Mouse (Mus musculus) CH12F3 (cell line): ENCODE measurements around the gene Rnase1.
"Not testable (repeated sequence)": the region's sequence is repeated elsewhere in the genome, so short reads cannot be mapped to it uniquely, and the experiment has no call there.

ENCODE experiments used
- in situ Hi-C: fragments of 300-500 bp; cut with MboI; formaldehyde crosslinking; loops from 2 replicates; pipeline ENCODE4 v1.14.3; 2020; ENCODE audit warnings: low sequenced_read_pairs

The Rnase1 gene

DNA sequence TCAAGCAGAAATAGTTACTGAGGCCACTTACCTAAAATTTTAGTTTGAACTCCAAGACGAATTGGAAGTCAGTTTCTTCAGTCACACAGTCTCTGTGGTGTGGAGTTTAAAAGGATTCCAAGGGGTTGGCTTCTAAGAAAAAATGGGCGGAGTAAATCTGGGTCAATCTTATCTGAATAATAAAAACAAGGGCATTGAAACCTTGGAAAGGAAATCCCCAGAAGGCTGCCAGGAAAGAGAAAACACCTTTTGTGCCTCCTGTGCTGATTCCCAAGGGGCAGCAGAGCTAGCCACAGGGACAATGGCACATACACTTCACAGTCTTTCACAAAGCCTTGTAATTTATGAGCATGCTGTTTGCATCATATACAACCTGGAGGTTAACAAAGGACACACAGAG lies at the start of gene Rnase1:
Rnase1 (minus strand) TSS at position 101 of the 400 bp plus-strand sequence.
- in situ Hi-C loops = no loop called here

DNA sequence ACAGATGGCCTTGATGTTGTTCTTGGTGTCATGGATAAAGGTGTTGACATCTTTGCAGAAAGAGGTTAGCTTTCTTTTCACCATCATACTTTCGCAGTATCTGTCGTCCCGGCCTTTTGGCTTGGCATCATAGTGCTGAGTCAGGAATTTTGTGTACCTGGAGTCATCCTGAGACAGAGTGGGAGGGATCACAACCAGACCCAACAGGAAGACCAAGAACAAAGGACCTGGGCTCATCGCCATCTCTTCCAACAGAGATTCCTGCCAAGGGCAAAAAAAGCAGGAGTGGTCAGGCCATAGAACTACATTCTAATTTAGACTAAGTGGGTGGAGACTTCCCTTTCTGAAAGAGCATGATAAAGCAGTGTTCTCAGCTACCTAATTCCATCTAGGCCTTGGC lies 49.1 kb upstream of the Rnase1 start:
- in situ Hi-C loops = no loop called here

DNA sequence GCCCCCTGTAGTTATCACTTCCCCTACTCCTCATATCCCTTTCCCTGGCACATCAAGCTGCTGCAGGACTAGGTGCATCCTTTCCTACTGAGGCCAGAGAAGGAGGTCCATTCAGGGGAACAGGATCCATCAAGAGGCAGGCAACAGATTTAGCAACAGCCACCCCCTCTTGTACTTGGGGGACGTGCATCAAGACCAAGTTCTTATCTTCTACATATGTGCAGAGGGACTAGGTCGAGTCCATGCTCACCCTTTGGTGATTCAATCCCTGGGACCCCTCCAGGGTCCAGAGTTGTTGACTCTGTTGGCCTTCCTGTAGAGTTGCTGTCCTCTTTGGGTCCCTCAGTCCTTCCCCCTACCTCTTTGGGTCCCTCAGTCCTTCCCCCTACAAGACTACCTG lies 34.5 kb upstream of the Rnase1 start:
- in situ Hi-C loops = not testable (repeated sequence)

DNA sequence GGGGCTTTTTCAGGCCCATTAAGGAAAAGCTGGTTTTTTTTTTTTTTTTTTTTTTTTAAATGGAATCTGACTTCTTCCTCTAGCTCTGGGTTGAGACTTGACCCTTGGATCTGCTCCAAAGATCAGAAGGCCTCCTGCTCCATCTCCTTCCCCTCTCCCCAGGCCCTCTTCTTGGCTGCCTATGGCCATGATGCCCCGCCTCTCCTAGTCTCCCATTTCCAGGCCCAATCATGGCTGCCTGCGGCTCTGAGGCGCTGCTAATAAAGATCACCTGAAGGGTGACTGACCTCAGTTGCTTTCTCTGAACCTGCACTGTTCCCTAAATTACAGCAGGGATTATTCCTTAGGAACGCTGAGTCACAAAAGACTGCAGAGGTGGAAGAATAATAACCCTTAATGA lies 27.3 kb upstream of the Rnase1 start:
- in situ Hi-C loops = loop anchor here (10.0 kb wide), 1 partner anchor 91 kb away; no protein-coding TSS in a partner anchor

DNA sequence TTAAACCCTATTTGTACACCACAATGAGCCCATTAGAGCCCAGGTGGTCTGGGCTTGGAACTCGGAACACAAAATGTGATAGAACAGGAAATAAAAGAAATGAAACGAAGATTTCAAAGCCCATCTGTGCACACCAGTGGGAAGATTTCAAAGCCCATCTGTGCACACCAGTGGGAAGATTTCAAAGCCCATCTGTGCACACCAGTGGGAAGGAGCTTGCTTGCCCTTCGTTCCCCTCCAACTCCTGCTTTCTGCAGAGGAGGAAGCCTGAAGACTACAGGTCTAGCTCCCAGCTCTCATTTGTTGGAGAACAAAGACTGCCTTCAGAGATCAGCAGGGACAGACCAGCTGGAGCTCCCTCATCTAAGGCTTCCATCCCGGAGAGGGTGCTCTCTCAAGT lies 26.4 kb upstream of the Rnase1 start:
- in situ Hi-C loops = loop anchor here (10.0 kb wide), 1 partner anchor 92 kb away; no protein-coding TSS in a partner anchor

DNA sequence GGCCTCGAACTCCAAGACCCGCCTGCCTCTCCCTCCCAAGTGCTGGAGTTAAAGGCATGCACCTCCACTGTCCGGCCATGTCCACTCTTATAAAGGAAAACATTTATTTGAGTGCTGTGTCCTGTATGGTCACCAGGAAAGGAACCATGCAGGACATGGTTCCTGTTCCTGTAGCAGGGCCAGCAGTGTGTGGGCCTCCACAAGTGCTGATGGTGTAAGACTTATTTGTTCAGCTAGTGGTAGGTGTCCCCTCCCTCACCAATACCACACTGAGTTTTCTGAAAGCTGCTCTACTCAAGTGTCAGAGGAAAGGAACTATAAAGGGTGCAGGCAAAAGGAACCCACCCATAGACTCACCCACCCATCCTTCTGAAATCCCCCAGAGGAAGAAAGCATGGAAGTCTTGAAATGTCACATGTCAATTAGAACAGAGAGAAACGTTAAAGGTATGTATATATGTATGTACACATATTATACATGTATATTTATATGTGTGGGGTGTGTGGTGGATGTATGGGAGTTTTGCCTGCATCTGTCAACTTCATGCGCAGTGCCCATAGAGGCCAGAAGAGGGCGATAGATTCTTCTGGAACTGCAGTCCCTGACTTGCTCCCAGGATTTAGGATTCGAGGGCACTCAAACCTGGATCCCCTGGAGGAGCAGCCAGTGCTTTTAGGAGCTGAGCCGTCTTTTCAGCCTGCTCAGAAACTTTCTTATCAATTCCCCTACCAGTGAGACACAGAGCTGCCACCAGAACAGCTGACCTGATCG lies 25.7 kb upstream of the Rnase1 start:
- in situ Hi-C loops = loop anchor here (10.0 kb wide), 1 partner anchor 93 kb away; no protein-coding TSS in a partner anchor

DNA sequence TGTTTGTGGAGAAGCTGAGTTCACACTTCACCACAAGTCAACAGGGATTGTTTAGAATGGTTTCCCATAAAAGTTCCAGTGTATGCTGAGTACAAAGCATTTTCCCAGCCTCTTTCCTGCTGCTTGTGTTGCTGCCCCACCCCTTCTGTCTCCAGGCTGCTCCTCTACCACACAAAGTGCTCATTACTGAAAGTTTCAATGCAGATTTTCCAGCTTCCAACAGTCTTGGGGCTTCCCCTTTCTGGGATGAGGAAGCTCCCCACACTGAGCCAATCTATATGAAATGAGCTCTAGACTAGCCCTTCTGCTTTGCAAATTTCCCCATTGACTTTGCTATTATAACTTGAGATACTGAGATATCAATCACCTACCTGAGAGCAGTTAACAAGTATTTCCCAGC lies 19.5 kb upstream of the Rnase1 start:
- in situ Hi-C loops = no loop called here

DNA sequence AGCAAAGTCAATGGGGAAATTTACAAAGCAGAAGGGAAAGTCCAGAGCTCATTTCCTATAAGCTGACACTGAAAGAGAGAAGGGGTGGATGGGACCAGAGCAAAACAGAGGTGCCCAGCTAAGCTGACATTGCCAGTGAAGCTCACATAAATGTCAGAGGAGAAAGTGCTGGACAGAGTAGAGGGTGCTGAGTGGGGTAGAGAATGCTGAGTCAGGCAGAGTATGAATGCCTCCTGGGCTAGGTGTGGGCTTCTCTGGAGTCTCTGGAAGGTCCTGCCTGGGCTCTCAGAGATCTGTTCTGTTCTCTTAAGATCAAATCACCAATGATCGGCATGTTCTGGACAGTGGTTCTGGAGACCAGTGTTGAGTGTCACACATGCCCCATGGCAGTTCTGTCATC lies 18.9 kb upstream of the Rnase1 start:
- in situ Hi-C loops = no loop called here

DNA sequence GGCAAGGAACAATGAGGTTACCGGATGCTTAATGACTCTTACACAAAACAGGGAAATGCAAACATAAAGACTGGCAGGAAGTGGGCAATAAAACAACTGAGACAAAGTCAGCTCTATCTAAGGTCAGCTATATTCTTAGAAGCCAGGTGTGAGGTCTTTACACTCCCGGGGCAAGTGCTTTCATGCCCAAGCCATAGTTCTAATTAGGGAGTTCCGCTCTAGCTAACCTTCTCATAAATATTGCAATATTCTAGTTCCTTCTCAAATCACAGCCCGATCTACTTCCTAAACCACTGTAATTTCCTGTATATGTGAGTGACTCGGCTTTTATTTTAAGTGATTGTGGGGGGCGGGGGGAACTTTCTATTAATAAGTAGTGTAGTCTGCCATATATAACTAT lies 16.7 kb upstream of the Rnase1 start:
- in situ Hi-C loops = not testable (repeated sequence)

DNA sequence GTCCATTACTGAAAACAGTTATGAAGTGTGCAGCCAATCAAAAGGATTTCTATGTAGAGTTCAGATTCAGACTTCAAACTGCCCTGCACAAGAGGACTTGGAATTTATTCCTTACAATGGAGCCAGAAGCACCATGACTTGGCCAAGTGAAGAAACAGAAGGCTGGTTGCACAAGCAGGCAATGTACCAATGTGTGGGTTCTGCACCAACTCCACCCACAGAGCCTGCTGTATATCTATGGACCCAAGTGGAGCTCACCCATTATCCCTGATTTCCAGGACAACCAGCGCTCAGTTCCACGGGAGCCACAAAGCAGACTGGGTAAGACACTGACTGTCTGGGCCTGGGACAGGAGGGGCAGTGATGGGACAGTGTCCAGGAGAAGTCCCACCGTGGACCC lies 15.4 kb upstream of the Rnase1 start, which contains the start of gene Rnase2b:
Rnase2b (plus strand) TSS at position 285 of the 400 bp plus-strand sequence.
- in situ Hi-C loops = not testable (repeated sequence)

DNA sequence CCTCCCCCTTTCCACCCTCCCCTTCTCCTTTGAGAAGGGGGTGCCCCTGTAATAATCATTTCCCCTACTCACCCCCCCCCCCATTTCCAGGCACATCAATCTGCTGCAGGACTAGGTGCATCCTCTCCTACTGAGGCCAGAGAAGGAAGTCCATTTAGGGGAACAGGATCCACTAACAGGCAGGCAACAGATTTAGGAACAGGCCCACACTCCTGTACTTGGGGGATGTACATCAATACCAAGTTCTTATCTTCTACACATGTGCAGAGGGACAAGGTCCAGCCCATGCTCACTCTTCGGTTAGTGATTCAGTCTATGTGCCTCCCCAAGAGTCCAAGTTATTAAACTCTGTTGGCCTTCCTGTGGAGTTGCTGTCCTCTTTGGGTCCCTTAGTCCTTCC lies 10.5 kb upstream of the Rnase1 start:
- in situ Hi-C loops = no loop called here

DNA sequence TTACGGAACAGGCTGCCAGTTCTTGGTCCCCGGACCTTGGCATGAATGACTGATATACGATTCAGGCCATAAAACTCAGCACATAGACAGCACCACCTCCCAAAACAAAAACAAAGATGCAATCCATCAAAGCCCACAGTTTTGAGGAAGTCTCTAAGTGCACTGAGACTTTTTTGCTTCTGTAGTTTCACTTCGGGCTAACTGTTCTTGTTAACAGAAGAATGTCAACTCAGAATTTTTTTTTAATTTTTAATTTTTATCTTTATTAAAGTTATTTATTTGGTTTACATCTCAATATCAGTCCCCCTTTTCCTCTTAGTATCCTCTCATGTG lies 10.1 kb upstream of the Rnase1 start:
- in situ Hi-C loops = no loop called here

DNA sequence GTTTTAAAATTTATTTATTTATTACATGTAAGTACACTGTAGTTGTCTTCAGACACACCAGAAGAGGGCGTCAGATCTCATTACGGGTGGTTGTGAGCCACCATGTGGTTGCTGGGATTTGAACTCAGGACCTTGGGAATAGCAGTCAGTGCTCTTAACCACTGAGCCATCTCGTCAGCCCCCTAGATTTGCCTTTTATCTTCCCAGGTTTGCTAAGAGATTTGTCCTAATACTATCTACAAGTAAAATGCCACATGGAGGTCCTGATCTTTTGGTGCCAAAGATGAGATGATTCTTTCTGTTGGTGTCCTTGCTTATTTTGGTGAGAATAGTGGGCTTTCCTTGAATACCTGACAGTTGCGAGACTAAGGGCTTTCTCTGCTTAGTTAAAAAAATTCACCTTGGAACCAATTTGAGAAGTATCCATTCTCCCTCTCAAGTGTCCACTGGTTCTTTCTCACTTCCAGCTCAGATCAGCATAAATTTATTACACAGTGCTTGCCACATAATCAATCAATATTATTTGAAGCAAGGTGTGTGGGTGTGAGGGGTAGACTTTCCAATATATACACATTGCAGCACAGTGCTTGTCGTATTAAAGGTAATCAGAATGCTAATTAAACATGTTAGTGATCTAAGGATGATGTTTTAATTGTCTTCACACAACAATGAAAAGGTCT lies 9.6 kb upstream of the Rnase1 start:
- in situ Hi-C loops = no loop called here

DNA sequence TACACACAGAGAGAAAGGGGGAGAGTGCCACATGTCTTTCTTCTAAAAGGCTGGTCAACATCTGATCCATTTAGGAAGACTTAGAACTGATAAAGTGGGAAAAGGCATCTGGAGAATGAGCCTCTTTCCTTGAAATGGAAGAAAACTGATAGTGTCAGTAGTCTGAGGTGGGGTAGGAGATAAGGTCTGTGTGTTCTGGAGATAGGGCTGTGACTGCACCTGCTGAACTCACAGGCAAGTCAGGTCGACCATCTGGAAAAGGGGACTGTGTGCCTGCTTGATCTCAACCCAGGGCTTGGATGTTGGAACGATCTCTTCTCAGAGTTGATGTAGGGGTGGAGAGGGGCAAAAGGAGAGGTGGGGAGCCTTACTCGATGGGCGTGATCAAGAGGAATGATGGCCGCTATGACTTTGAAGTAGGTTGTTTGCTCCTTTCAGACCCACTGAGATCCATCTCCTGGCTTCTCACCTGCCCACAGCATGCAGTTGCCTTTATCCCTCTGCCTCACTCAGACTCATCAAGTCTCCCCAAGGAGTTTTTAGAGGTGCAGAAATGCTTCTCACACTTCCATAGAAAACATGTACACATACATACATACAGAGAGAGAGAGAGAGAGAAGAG lies 5.8 kb upstream of the Rnase1 start:
- in situ Hi-C loops = no loop called here

DNA sequence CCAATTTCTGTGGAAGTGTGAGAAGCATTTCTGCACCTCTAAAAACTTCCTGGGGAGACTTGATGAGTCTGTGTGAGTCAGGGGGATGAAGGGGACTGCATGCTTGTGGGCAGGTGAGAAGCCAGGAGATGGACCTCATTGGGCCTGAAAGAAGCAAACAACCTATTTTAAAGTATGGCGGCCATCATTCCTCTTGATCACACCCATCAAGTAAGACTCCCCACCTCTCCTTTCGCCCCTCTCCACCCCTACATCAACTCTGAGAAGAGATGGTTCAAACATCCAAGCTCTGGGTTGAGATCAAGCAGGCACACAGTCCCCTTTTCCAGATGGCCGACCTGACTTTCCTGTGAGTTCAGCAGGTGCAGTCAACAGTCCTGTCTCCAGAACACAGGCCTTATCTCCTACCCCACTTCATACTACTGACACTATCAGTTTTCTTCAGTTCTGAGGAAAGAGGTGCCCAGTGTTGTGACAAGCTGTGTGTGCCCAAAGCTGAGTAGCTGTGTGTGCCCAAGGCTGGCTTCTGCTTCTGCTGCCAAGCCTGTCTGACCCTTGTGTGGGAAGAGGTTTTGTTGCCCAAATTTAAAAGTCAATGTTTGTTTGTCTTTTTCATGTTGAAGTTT lies 3.7 kb upstream of the Rnase1 start:
- in situ Hi-C loops = no loop called here

DNA sequence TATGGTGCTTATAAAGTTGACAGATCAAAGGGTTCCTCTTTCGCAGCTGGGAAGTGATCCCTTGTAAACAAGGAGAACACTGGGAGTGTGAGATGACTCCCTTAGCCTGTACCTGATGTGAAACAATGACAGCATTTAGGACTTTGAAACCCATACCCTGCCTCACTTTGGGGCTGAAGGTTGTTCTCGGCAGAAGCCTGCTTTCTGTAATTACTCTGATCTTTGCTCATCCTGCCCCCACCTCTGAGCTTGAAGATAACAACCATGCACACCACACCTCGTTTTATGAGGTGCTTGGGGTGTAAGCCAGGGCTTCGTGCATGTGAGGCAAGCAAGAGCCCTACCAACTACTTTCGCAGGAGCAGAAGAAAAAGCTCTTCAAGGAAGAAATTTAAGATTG lies 2.6 kb upstream of the Rnase1 start:
- in situ Hi-C loops = no loop called here

DNA sequence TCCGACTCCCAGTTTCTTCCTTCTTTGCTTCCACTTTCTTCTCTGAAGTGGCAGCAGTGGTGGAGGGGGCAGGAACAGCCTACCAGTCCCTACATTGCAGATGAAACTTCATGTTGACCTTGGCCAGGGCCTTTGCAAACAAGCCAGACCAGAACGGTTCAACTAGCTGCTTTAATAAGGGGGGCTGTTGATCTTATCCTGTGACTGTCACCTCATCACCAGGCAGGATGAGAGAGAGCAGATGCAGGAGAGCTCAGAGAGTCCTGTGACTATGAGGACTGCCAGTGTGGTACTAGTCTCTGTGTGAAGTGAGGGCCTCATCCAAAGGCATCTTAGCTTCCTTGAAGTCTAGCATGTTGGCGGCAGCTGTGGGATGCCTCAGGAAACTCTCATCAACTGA lies 1.4 kb upstream of the Rnase1 start:
- in situ Hi-C loops = no loop called here

DNA sequence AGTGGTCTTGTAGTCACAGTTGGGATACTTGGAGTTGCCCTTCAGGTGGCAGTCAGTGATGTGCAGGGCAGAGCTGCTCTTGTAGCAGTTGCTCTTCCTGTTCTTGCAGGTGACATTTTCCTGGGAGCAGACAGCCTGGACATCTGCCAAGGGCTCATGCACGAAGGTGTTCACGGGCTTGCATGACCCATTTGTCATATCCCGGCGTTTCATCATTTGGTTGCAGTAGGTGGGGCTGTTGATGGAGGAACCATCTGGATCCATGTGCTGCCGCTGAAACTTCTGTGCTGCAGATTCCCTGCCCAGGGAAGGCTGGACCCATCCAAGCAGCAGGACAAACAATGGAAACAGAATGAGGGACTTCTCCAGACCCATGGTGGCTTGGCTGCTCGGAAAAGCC lies 1.1 kb downstream of the Rnase1 start:
- in situ Hi-C loops = no loop called here

DNA sequence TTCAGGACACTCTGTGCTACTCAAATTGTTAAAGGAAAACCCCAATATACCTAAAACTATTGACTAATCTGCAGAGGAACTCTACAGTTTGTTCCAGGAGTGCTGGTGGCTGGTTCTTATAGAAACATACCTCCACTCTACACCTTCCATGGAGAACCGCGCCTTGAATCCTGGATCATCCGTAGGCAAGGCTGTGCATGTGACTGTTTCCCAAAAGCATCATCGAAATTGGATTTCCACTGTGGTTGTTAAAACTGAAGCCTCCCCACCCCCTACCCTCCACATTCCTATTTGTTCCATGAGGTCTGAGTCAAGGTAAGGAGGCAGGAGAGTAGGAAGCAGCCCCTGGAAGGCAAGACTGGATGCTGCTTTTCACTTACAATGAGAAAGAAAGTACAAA lies 2.1 kb downstream of the Rnase1 start:
- in situ Hi-C loops = no loop called here

DNA sequence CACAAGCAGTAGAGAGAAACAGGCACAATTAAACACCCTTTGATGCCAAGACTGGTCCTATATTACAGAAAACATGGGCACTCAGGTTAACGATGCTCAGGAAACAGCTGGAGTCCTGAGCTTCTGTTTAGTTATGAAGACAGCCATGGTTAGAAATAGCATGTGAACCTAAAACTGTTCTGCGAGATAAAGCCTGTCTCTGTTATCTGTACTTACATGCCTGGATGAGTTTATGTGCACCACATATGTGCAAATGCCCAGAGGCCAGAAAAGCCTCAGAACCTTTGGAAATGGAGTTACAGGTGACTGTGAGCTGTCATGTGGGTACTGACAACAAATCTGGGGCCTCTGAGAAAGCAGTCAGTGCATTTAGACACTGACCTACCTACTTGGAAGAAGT lies 2.6 kb downstream of the Rnase1 start:
- in situ Hi-C loops = no loop called here

DNA sequence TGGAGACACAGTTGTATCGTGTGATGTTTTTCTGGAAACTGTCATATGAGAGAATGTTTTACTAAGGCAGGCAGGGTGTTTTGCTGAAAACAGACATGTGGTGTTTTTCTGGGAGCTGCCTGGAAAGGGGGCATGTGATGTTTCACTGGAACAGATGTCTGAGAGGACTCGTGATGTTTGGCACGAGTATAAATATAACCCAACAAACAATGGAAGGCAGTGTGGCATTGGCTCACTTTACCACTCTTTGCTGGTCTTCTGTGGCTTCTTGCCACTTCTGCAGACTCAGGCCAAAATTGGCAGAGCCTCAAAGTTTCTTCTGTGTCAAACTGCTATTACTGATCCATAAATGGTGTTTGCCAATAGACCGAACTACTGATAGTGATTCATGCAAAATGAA lies 3.3 kb downstream of the Rnase1 start:
- in situ Hi-C loops = no loop called here

DNA sequence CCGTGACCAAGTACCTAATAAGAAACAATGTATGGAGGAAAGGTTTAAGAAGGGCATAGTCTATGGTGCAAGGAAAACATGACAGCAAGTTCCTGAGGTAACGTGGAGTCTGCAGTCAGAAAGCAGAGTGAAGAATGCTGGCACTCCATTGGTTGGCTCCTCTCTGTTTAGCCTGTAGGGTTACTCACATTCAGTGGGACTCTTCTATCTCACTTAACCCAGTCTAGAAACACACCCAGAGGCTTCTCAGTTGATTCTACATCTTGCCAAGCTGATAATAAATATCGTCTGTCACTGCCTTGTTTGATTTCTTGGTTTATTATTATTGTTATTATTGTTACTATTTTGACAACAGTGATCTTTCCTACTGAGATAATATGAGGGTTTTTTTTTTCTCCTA lies 4.0 kb downstream of the Rnase1 start:
- in situ Hi-C loops = no loop called here
